Mouse (Mus musculus): ENCODE results near the gene Mical2. TPM values are rescaled to one million over a fixed set of nuclear protein-coding genes. Genes with fewer than 3 reads are reported as not detected.

Mical2 gene
- total RNA-seq (2021) = 12.3 and 13.9 TPM in 2 replicates
- long read RNA-seq, full-length matches to known transcripts = 2 of 5 reads
- long read RNA-seq, partial matches to known transcripts = 1 of 5 reads
- long read RNA-seq, other reads (novel, unspliced or antisense) = 2 of 5 reads

- peak; percentile 89 for DNase-seq
Observed at GRCm38 (mm10) chr7:112225615-112226262, at the start of gene Mical2. TSS of gene Mical2 (plus strand) at chr7:112225856.

DNA sequence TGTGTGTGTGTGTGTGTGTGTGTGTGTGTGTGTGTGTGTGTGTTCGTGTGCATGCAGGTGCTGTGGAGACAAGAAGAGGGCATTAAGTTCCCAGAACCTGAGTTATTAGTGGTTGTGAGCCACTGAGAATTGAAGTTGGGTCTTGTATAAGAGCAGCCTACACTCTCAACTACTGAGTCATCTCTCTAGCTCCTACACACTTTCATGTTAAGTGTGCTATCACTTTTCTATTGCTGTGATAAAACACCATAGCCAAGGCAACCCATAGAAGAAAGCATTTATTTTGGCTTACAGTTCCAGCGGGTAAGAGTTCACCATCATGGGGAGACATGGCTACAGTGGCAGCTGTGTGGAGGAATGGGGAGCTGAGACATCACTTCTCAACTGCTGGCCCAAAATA lies 49.0 kb upstream of the Mical2 start:
- DNase-seq = no peak

GRCm38 (mm10) chr7:112180235-112180705 lies 45.4 kb upstream of the Mical2 start:
- DNase-seq = peak; percentile 81

GRCm38 (mm10) chr7:112183258-112183841 lies 42.3 kb upstream of the Mical2 start:
- peak; percentile 87 for DNase-seq

DNA sequence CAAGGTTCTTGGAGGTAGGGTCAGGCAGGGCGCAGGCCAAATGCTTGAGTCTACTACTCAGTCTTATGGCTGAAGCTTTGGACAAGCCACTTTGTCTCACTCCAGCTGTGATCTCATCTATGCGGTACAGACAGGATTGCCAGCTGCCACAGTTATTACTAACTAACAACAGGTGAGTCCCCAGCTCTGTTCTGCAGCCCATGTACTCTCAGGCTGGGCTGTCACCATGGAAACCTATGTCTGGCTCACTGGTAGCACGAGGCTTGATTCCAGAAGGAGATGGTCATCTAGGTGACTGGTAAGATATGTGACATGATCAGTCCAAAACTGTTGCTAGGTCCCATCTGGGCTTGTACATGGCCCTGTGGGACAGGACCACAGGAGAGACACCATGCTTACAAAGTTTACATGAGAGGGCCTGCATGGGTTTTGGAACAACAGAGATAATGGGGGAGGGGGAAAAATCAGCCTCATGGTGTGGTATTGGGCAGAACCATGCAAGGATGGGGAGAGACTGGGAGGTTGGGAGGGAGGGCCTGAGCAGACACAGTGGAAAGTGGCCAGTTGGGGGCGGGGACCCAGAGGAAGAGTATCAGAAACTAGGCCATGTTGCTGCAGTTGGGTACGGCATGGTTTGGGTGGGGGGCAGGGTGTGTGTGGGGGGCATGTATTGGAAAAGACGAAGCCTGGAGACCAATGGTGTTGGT lies 41.0 kb upstream of the Mical2 start:
- DNase-seq = no peak

- peak; percentile 49 for DNase-seq
Observed at GRCm38 (mm10) chr7:112185226-112185745, 40.4 kb upstream of the Mical2 start.

- no peak for DNase-seq
Observed at GRCm38 (mm10) chr7:112186871-112187270, 38.8 kb upstream of the Mical2 start.

DNA sequence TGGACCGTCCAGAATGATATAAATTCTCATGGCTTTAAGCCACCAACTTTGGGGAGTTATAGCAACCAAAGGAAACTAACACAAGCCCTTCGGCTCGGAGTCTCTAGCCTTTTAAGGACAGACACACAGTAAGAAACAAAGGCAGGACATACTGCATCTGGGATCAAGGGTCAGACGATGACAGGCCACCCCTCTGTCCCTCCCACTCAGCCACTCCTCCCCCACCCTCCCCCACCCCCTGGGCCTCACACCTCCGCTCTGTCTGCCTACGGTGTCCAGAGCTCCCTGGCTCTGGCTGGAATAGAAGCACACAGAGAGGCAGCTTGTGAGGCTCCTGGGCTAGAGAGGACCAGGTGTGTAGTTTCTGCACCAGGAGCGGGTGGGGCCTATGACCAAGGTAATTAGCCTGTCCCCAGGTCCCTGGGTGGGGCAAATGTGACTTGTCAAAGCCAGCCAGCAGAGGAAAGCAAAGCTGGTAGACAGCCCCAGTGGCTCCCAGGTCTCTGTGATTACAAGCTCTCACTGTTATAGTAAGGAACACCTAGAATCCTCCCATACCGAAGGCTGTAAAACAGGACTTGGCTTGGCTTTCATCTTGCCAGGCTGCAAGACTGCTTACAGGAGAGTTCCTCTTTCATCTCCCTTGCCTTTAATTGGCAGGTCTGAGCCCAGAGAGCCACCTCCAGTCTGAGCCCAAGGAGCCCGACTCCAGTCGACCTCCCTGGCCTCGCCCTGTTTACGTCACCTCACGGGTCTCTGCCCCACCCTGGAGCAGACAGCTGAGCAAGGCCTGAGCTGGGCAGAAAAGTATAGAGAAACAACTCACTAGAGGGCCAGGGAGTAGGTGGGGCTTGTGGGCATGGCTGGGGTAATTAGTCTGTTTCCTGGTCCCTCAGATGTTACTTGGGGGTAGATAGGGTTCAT lies 37.9 kb upstream of the Mical2 start:
- DNase-seq = no peak

DNA sequence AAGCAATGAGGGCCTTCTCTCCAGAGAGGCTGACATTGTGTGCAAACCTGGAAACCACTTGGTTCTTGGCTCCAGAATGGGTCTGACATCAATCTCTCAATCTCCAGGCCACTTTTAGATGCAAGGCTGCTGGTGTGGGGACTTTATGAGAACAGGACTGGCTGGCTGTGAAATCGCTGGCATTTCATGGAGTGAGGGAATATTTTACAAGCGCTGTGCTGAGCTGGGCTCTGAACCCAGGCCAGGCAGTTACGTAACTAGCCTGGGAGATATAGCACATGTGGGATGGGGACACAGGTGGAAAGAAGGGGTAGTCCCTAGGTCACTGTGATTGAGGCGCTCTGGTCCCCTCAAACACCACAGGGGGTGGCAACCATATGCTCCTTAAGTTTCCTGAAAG lies 33.4 kb upstream of the Mical2 start:
- peak; percentile 22 for DNase-seq

DNA sequence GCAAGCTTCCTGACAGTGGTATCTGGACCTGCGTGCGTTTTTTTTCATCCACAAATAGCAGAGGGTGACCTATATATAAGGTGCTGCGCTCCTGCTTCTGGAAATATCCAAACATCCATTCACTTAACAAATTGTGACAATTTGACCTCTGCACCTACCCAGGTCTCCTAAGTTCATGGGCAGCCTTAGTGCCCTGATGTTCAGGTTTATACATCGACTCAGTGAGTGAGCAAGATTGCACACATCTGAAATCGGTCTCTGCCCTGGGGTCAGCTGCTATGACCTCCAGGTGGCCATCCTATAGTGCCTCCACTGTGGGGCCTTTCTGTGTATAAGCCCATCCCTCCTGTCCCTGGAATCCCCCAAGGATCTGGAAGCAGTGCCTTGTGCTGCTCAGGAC lies 32.9 kb upstream of the Mical2 start:
- no peak for DNase-seq

DNA sequence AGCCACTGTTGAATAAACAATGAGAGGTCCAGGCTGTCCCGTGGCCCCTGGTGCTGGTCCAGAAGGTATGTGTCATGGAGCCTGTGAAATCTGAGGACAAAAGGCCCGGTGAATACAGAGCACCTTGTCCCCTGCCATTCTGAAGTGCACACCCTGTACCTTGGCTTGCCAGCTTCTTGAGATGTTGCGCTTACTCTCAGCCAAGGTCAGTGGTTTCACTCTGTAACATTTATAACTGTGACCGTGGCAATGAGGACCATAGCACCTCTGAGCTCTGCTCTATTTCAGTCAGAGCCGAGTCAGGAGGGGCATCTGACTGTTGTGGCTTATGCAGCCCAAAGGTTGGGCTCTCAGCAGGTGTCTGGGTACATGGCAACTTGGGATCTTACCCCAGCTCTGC lies 31.4 kb upstream of the Mical2 start:
- no peak for DNase-seq

DNA sequence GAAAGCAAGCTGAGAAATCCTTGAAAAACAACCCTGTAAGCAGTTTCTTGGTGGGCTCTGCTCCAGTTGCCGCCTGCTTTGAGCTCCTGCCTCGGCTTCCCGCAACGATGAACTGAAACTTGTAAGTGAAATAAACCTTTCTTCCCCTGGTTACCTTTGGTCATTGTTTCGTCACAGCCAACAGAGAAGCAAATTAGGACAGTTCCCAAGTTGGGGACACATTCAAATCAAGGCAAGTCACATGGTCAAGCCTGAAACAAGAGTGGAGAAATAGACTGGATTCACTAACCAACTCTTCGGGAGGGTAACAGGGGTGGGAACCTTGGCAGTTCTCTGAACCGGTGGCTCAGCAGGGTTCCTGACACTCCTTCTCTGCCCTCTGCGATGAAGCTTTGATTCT lies 28.2 kb upstream of the Mical2 start:
- DNase-seq = no peak

- no peak for DNase-seq
Observed at GRCm38 (mm10) chr7:112199343-112199742, 26.3 kb upstream of the Mical2 start.

- no peak for DNase-seq
Observed at GRCm38 (mm10) chr7:112200761-112201160, 24.9 kb upstream of the Mical2 start.

- peak; percentile 21 for DNase-seq
Observed at GRCm38 (mm10) chr7:112202194-112202593, 23.5 kb upstream of the Mical2 start.

GRCm38 (mm10) chr7:112202843-112203242 lies 22.8 kb upstream of the Mical2 start:
- no peak for DNase-seq

DNA sequence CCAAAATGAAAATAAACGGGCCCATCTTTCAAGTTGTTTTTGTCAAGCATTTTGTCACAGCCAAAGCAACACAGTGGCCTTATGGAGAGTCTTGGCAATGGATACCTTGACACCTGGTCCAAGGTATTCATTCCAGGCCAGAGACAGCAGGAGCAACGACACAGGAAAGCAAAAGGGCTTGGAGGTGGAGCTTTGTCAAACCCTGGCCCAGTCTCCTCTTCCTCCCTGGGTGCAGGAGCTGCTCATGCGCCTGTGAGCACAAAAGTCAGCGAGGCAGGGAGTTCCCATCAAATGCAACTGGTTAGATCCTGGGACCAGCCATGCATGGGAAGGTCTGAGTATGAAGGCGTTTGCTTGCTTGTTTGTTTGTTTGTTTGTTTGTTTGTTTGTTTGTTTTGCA lies 21.7 kb upstream of the Mical2 start:
- no peak for DNase-seq

GRCm38 (mm10) chr7:112204380-112204963 lies 21.2 kb upstream of the Mical2 start:
- DNase-seq = no peak

DNA sequence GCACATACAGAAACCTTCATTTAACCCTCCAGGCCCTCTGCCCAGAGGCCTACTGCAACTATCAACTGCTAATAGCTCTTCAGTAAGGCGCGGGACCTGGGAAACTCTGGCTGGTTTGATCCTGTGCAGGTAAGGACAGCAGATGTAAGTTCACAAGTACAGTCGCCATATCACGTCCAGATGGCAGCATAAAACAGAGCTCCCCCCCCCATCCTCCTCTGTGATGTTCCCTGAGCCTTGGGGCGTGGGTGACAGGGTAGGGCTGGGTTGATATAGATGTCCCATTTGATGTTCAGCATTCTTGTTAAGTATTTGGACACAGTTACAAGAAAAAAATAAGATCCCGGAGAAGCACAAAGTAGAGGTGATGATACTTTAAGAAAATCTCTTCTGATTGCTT lies 20.1 kb upstream of the Mical2 start:
- DNase-seq = no peak

- no peak for DNase-seq
Observed at GRCm38 (mm10) chr7:112207717-112208116, 17.9 kb upstream of the Mical2 start.

Measured in adrenal gland, postnatal 25 days (tissue).